41 mouse cellular contexts compared by ENCODE assay signal in the genomic region with DNA sequence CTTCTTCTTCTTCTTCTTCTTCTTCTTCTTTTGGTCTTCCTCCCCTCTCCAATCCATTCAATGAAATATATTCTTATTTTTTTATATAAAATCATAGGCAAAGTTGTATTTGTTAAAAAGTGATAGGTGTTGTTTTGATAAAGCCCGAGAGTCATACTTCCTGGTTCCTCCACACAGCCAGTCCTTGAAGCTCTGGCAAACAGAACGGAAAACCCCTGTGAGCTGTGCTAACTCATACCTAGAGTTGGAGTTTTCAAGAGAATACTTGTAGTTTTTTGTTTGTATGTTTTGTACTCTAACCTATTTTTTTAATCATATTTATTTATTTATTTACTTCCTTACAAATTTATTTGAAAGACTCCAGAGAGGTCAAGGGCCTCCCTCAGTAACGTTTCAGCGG. TPM values are rescaled to one million over a fixed set of nuclear protein-coding genes. Genes with fewer than 3 reads are reported as not detected.
"Had no signal": no experiment of that assay in that cellular context is flagged by ENCODE, and none has a peak within 500 bp of the region (broad histone marks: within the 10 kb centered on the region; RNA-seq: fewer than 3 reads in every experiment).

No protein-coding gene starts in this region.

- H3K27ac ChIP-seq: heart, embryonic 10.5 days; heart, embryonic 13.5 days; heart, embryonic 15.5 days; hindbrain, embryonic 10.5 days; hindbrain, embryonic 12.5 days; hindbrain, embryonic 13.5 days; hindbrain, embryonic 14.5 days; hindbrain, embryonic 15.5 days; hindbrain, postnatal 0 days; intestine, embryonic 15.5 days; kidney, embryonic 15.5 days; kidney, postnatal 0 days; layer of hippocampus, adult 2 months; left cerebral cortex, adult 2 months had no signal

- H3K27me3 ChIP-seq: heart, embryonic 12.5 days; heart, embryonic 13.5 days; heart, embryonic 15.5 days; hindbrain, embryonic 12.5 days; hindbrain, embryonic 13.5 days; hindbrain, embryonic 15.5 days; intestine, embryonic 15.5 days; kidney, embryonic 15.5 days had no signal

- H3K36me3 ChIP-seq: heart, embryonic 10.5 days; heart, embryonic 12.5 days; heart, embryonic 13.5 days; heart, embryonic 15.5 days; hindbrain, embryonic 10.5 days; hindbrain, embryonic 12.5 days; hindbrain, embryonic 13.5 days; hindbrain, embryonic 15.5 days; intestine, embryonic 15.5 days; kidney, embryonic 15.5 days had no signal

- H3K9ac ChIP-seq: heart, embryonic 12.5 days; heart, embryonic 13.5 days; heart, embryonic 15.5 days; hindbrain, embryonic 12.5 days; hindbrain, embryonic 13.5 days; hindbrain, embryonic 14.5 days; hindbrain, embryonic 15.5 days; intestine, embryonic 15.5 days; kidney, embryonic 15.5 days had no signal

- H3K9me3 ChIP-seq: heart, embryonic 10.5 days; heart, embryonic 12.5 days; heart, embryonic 13.5 days; heart, embryonic 15.5 days; hindbrain, embryonic 10.5 days; hindbrain, embryonic 12.5 days; hindbrain, embryonic 13.5 days; hindbrain, embryonic 15.5 days; intestine, embryonic 15.5 days; kidney, embryonic 15.5 days had no signal

- H3K4me3 ChIP-seq: heart, embryonic 10.5 days; heart, embryonic 12.5 days; heart, embryonic 13.5 days; heart, embryonic 15.5 days; hindbrain, embryonic 10.5 days; hindbrain, embryonic 12.5 days; hindbrain, embryonic 13.5 days; hindbrain, embryonic 15.5 days; intestine, embryonic 15.5 days; kidney, embryonic 15.5 days; layer of hippocampus, adult 2 months; left cerebral cortex, adult 2 months had no signal

- H3K4me1 ChIP-seq: heart, embryonic 10.5 days; heart, embryonic 12.5 days; heart, embryonic 15.5 days; hindbrain, embryonic 10.5 days; hindbrain, embryonic 12.5 days; hindbrain, embryonic 13.5 days; hindbrain, embryonic 15.5 days; intestine, embryonic 15.5 days; kidney, embryonic 15.5 days had no signal

- DNase-seq: heart, postnatal 10 days; heart, postnatal 14 days; heart, postnatal 36 days; heart, postnatal 4 days; kidney, adult 11 months; kidney, adult 18-20 months; kidney, adult 2 months; kidney, adult 8-10 months; kidney, adult 9 months; kidney, postnatal 10 days; kidney, postnatal 14 days; kidney, postnatal 25 days; kidney, postnatal 36 days; kidney, postnatal 4 days; layer of hippocampus, adult 9-11 months; layer of hippocampus, postnatal 36 days had no signal

- H3K4me2 ChIP-seq: heart, embryonic 11.5 days; heart, embryonic 12.5 days; heart, embryonic 13.5 days; heart, embryonic 15.5 days; hindbrain, embryonic 12.5 days; hindbrain, embryonic 13.5 days; hindbrain, embryonic 14.5 days; hindbrain, embryonic 15.5 days; intestine, embryonic 15.5 days; kidney, embryonic 15.5 days had no signal

RNA-seq across cellular contexts. Expression of gene Qrfpr, which starts 9.4 kb away (rescaled TPM):
- total RNA-seq: heart, postnatal 10 days; heart, postnatal 14 days; heart, postnatal 25 days; heart, postnatal 36 days; heart, postnatal 4 days; hematopoietic stem cell, adult 5-6 weeks had no signal
- polyA plus RNA-seq: heart, embryonic 12.5 days; heart, embryonic 14.5 days; hindbrain, embryonic 10.5 days; inflammation-experienced regulatory T-cells, adult 6 months; intestine, embryonic 14.5 days; intestine, embryonic 15.5 days; intestine, embryonic 16.5 days; kidney, adult 2 months; kidney, embryonic 14.5 days; kidney, embryonic 15.5 days; kidney, embryonic 16.5 days; kidney, postnatal 0 days; large intestine, adult 2 months had no signal
